ENCODE assay signal across 23 mouse cellular contexts in the genomic region with DNA sequence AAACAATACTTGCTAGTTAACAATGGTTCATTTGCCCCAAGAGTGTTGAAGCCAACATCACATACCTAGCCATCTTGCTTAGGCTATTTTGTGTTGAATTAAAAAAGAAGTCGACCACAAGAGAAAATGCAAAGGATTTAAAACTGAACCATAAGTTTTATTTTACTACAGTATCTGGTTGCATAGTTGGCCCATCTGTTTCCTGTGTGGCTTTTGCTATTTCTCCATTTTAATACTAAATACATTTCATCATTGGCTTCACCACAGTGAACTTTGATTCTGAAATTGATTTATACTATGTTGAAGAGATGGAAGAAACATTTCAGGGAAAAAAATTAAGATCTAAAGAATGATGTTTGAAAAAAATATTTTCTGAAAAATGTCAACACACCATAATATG. TPM values are rescaled to one million over a fixed set of nuclear protein-coding genes. Genes with fewer than 3 reads are reported as not detected.
A peak's percentile ranks its signal among the peaks of the same experiment; 100 is the strongest.
DNase-seq lines count a peak whose midpoint lies in the region; ATAC-seq lines count a peak whose summit lies in the region.
"Had no signal": no experiment of that assay in that cellular context is flagged by ENCODE, and none has a peak within 500 bp of the region (broad histone marks: within the 10 kb centered on the region; RNA-seq: fewer than 3 reads in every experiment).

No protein-coding gene starts in this region.

- WGBS in heart, embryonic 10.5 days, result 73% methylated on average over 1 of the region's 1 CpGs

- intact Hi-C loops in gastrocnemius, postnatal 36 days (cut with DNase I), result no loop called here

- no peaks in the 10 kb centered on the region for H3K9me3 ChIP-seq in heart, embryonic 10.5 days
- H3K9me3 ChIP-seq: embryonic facial prominence, embryonic 13.5 days; embryonic facial prominence, embryonic 15.5 days; forebrain, embryonic 10.5 days; forebrain, embryonic 12.5 days had no signal

- no peaks in the 10 kb centered on the region for H3K4me1 ChIP-seq in heart, embryonic 10.5 days
- H3K4me1 ChIP-seq: embryonic facial prominence, embryonic 13.5 days; embryonic facial prominence, embryonic 15.5 days; forebrain, embryonic 10.5 days; forebrain, embryonic 12.5 days had no signal

- H3K36me3 ChIP-seq in heart, embryonic 10.5 days, result no peaks in the 10 kb centered on the region
- H3K36me3 ChIP-seq: embryonic facial prominence, embryonic 13.5 days; embryonic facial prominence, embryonic 15.5 days; forebrain, embryonic 10.5 days; forebrain, embryonic 12.5 days had no signal

- DNase-seq in 416B (ENCODE audit: low read depth) (peak; percentile 88), MEL-GATA-1-ER (ENCODE audit: extremely low read depth, low read depth) (peak; percentile 26)
- DNase-seq in gastrocnemius, postnatal 36 days, result no peak
- no peak for DNase-seq in heart, embryonic 10.5 days (ENCODE audit: low spot score)
- no peak for DNase-seq in ovary, postnatal 10 days (ENCODE audit: low spot score)
- DNase-seq: adrenal gland, adult 2 months; adrenal gland, postnatal 10 days; adrenal gland, postnatal 25 days; cerebellum, adult 11-12 months; cerebellum, adult 2 months; cerebellum, adult 9-10 months; cerebellum, postnatal 10 days; cerebellum, postnatal 25 days; embryo, embryonic 11 days had no signal

- H3K4me3 ChIP-seq in heart, embryonic 10.5 days, result no peak overlapping the region
- H3K4me3 ChIP-seq: embryonic facial prominence, embryonic 13.5 days; embryonic facial prominence, embryonic 15.5 days; erythroblast, embryonic 14.5 days; forebrain, embryonic 10.5 days; forebrain, embryonic 12.5 days had no signal

- no peak overlapping the region for H3K27ac ChIP-seq in heart, embryonic 10.5 days
- H3K27ac ChIP-seq: embryonic facial prominence, embryonic 13.5 days; embryonic facial prominence, embryonic 15.5 days; forebrain, embryonic 10.5 days; forebrain, embryonic 12.5 days had no signal

- peak; percentile 84 for ATAC-seq in granulocyte monocyte progenitor cell, adult 5-6 weeks (replicated peaks; ENCODE audit: poor library complexity, severe bottlenecking)
- peak; percentile 84 for ATAC-seq in megakaryocyte progenitor cell, adult 5-6 weeks (replicated peaks; ENCODE audit: poor library complexity)
- ATAC-seq: forebrain, embryonic 14.5 days; forebrain, embryonic 16.5 days had no signal

- no peaks in the 10 kb centered on the region for H3K27me3 ChIP-seq in heart, embryonic 10.5 days (ENCODE audit: insufficient read depth, poor library complexity, severe bottlenecking)
- H3K27me3 ChIP-seq: embryonic facial prominence, embryonic 13.5 days; embryonic facial prominence, embryonic 15.5 days; forebrain, embryonic 12.5 days had no signal

RNA-seq across cellular contexts. Expression of gene Psmd14, which starts 25.0 kb away (rescaled TPM):
- total RNA-seq in granulocyte monocyte progenitor cell, adult 5-6 weeks (2014; fragmentation: Nextera tagmentation), result 149 and 152 TPM in 2 replicates
- 214 TPM in 2 replicates for total RNA-seq in granulocyte monocyte progenitor cell, adult 5-6 weeks (2017)
- total RNA-seq in megakaryocyte progenitor cell, adult 5-6 weeks (2015), result 255 and 262 TPM in 2 replicates
- total RNA-seq in megakaryocyte progenitor cell, adult 5-6 weeks (2017), result 194 and 207 TPM in 2 replicates
- total RNA-seq in gastrocnemius, postnatal 36 days (2021), result 10 to 100 TPM; 49.4 to 58.7 TPM
- 178 and 206 TPM in 2 replicates for polyA plus RNA-seq in heart, embryonic 10.5 days (2016; fragmentation: Nextera tagmentation; extraction: Ambion mirVana)

Comparison
In these comparisons a context has a peak if more than half of its experiments do, and no peak if none do; other contexts are left out.
1. DNase-seq: peak in 416B (single experiment) and MEL-GATA-1-ER (single experiment); none in gastrocnemius, postnatal 36 days (0 of 2), heart, embryonic 10.5 days (single experiment) and ovary, postnatal 10 days (single experiment).